Mouse (Mus musculus) urinary bladder, adult 18-20 months (tissue): ENCODE measurements at regions not wholly inside any gene's neighbourhood (a gene's known extent, or its start where the extent isn't known, plus 50 kb on each side); places are given as distances from the start of the nearest gene placed in this dataset.

Source experiments
- DNase-seq, 2 experiments: peaks; one replicate each; pipeline ENCODE4 v3.0.0; 2022; ENCODE audit warnings: low spot score in 2 of 2, mixed read lengths in 2 of 2

DNA sequence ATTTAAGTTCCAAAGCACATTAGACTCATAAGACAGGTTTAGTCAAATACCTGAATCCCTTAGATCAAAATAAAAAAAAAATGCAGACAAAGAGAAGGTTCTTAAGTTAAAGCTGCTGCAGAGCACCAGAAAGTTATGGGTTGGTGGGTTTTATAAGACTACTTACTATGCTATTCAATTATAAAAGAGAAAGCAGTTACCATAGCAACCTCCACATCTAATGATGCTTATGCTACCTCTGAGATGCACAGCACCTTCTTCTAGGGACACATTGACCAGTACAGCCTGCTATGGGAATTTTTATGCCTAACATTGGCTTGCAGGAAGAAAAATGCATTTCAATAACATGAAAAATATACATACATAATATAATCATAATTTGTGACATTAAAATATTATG, 512.1 kb upstream of the Id4 start:
- no peak for DNase-seq

DNA sequence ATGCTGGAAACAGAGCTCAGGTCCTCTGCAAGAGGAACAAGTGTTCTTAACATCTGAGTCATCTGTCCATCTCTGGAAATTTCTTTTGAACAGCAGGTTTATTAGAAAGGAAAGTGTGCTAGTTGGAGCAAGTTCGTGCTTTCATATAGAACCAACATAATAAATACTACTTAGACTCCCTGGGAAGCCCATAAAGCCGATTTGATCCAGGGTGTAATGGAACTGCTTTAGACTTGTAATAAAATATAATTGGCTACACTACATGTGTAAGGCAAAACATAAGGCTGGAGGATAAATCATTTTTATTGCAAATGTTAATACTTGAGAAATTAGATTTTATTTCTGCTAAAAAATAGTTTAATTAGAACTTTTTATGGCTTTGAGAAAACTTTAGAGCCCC, 510.0 kb upstream of the Id4 start:
- no peak for DNase-seq

DNA sequence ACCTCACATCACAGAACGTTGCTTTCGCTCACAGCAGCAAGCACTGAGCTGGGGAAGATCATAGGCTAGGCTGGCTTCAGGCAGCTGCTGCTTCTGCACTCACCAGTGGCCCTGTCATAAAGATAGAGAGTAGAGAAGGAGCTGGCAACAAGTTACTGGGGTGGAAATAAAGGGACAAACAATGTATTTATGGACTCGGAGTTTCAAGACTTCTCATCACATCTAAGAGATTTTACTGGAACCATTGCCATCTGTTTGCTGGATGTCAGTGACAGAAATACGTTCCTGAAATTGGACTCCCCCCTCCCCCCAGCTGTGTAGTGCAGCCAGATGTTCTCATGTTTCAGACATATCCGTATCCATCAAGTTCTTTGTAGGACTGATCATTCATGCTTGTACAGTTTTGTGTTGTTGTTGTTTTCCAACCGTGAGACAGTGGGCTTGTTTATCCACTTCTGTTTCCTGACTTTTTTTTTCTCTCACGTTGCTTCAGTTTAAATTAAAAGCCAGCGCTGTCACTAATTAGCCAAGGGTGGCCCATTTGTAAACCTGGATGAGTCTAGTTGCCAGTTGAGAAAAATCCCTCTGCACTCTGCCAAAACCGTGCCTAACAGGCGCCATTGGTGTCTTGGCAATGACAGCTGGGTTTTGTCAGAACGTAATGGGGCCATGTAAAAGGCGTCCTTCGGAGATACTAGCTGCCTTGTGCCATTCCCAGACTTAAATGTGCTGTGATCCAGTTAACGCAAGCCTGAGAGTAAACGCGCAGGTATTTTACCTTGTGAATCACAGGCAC, 496.0 kb upstream of the Id4 start:
- no peak for DNase-seq

DNA sequence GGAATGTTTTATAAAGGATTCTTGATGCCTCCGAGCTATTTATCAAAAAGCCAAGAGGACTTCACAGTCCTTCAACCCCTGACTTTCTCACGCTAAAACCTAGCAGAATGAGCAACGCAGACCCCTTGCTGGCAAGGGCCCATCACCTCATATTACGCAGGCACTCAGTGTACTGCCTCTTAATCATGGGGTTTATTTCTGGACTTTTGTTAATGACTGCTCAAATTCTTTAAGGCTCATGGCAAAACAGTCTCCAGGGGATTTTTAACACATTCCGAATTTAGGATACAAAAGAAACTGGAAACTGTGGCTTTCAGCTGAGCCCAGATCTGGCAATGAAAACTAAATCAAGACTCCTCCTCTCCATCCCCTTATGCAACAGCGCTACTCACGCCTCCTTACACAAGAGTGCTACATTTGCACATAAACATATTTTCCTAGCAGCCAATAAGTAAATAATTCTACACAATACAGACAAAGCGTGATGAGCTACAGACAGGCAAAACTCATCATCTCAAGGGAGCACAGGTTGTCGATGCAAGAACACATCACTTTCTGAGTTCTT, 492.0 kb upstream of the Id4 start:
- no peak for DNase-seq

DNA sequence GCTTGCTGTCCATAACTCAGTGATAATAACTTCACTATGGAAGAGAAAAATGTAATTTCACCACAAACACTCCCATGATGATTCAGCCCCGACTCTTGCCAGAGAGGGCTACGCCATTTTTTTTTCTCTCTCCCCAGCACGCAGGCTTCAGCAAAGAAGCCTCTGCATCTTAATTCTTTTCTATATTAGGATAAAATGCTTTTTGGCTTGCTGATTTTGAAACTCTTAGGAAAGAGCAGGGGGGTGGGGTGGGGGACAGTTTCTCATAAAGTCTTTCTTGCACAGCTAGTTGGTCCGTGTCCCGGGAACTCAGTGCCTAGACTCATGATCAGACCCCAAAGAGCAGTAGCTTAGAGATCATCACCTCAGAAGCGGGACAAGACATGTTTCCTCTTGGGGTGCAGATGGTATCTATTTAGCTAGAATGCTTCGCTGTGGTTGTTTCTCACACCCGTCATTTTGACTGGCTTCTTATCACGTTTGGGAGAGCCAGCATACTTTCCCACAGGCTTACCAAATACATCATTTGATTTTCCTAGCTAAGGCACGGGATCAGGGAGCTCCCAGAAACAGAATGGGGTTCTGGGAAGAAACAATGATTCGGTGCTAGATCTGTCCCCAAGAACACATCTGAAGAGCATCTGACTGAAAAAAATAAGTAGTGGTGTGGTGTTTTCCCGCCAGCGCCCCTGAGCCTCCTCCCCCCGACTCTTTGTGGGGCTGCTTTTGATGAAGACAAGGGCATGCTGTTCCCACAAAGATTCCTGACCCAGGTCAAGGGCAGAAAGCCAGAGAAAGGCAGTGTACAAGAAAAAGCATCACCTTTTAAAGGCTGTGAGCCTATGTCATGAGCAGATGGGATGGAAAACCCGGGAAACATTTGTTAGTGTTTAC, 483.6 kb upstream of the Id4 start:
- peak in 1 of 2 experiments; percentile 8 for DNase-seq

DNA sequence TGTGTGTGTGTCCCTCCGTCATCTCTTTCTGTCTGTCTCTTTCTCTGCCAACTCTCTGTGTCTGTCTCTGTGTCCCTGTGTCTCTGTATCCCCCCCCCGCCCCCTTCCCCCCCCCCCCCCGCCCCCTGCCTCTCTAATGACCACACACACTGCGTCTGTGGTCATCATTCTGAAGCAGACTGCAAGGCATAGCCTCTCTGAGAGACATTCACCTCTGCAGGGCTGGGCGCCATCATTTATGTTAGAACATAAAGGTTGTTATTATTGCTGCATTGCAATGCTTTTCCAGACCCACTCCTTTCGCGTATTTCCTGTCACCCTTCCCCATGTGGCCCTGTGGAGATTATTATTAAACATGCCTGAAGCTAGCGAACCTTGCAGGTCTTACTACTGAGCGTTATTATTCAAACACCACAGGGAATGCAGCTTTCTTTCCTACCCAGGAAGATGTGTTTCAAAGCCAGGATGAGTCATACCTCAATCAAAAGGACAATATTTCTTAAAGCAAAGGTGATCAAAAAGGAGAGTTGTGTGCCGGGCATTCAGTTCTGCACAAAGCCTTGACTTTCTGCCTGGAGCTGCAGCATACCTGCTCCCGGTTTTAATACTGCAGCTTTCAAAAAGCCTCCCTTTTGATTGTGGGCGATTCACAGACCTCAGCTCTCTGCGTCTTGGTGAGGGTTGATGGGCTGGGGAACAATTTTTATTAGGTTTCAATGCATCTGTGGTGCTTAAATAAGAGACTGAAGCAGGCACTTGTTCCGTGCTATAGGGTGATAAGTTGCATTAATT, 482.6 kb upstream of the Id4 start:
- no peak for DNase-seq

DNA sequence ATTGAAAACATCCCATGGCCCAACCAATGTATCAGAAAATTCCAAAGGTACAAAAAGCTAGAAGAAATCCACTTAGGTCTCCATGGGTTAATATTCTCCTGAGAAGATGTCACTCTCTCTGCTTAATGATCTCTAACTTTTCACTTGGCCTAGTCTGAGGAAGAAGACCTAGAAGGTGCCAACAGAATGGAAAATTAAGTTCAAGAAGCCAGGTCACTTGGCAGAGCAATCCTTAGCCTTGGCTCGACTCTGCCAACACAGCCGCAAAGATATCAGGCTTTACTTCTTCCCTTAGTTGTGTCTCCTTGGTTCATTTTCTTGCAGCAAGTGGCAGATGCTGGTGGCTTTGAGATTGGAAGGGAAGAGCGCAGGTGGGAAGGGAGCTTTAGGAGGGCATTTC, 476.6 kb upstream of the Id4 start:
- DNase-seq: no peak

DNA sequence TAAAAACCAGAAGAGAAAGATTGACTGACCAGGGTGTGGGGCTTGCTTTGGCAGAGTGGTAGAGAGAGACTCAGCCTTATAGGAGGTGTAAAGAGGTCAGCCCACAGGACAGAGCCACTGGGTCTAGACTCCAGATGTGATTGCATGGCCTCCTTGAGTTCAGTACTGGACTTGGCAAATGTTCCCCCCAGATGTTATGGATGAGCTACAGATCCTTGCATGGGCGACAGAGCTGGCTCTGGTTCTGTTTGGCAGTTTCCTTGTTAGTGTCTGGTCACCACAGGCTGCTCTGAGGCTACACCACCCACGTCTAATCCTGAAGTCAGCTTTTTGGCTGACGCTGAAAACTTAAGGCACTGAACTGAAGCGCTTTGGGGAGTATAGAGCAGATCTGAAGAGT, 463.2 kb upstream of the Id4 start:
- peak in 1 of 2 experiments; percentile 19 for DNase-seq

DNA sequence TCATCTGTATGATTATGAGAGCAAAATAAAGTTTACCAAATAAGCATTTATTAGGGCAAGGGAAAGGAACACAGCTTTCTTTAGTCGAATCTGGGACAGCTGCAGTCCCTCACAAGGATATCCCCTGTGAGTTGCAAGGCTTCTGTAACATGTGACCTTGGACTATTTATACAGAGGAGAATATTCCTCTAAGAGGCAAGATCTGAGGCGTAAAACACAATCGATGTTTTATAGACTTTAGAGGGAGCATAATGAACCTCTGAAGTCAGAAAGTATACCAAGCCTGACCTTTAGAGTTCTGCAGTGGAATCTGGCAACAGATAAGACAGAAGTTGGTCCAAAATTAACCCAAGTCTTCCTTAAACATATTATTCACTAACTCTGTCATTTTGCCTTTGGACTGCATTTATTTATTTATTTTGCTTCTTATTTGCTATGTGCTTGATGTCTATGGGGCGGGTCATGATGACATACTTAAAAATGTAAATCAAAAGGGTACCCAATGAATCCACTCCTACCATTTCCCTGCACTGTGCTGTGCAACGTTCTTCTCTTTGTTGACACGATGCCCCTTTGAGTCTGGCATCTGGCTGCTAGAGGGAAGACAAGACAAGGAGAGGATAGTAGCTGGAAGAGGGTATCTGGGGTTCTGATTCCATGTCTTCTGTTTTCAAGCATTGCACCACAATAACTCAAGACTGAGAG, 449.2 kb upstream of the Id4 start:
- DNase-seq: no peak

DNA sequence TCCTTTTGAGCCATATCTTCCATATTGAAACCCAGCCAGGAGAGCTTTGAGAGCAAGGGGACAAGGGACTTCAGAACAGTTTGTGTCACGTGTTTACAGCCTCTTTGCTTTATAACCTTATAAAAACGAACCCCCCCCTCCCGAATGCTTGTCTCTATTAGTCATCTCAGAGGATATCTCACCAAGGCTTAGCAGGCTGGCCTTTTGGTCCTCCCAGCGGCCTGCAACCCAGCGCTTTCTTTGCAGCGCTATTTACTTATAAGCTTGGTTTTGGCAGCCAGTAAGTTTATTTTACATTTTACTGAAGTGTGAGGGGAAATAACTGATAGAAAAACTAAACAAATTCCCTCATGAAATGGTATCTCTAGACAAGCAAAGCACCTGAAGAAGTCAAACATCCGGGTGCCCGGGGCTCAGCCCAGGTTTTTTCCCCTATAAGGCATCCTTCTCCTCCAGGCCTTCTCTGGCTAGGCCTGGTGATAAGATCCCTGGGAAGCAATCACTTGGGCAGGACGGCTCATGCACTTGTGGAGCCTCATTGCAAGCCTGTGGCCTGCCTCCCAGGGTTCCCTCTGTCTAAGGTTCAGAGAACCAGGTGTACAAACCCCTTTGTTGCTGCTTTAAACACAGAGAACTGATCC, 442.0 kb upstream of the Id4 start:
- peak; percentile 16 to 27 for DNase-seq

DNA sequence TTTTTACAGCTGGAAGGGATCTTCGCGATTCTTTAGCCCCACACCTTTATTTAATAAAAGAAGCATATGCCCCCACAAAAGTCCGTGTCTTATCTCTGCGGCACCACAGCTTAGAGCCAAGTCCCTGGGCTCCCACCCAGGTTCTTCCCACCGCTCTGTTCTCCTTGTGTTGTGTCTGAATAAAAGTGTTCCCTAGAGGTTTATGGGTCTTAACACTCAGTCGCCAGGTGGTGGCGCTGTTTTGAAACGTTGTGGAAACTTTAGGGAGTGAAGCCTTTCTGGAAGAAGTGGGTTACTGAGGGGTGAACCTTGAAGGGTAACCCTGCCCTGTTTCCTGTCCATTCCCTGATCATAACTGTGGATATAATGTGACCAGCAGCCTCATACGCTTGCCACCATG, 424.5 kb upstream of the Id4 start:
- DNase-seq: peak; percentile 14 to 15

DNA sequence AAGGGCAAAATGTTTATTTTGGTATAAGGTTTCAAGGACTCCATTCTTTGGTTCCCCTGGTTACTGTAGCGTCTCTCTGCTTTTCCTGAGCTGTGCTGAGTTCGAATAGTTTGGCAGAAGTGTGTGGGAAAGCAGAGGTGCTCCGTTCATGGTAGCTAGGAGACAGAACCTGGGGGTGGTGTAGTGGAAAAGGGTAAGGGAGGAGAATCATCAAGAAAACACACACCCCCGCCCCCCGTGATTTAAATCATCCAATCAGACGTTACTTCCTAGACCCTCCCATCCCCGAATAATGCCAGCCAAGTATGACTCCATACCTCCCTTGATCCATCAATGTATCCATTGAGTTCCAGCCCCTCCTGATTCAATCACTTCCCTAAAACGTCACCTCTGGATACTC, 418.6 kb upstream of the Id4 start:
- no peak for DNase-seq

DNA sequence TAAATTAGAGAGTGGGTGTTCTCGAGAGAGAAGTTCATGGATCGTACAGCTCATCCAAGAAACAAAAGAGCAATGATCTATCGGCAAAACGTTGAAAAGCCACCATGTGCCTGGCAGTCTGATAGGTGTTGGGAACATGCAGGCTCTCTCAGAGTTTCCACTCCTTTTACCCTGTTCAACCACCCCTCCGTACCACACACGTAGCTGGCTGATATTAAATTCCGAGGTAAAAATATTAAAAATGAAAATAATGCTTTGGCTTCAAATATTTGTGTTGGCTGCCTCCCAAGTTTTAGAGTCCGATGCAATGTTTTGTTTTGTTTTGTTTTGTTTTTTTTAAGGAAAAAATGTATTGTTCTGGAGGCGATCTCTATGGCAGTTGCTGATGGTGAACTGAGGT, 418.0 kb upstream of the Id4 start:
- DNase-seq: no peak

DNA sequence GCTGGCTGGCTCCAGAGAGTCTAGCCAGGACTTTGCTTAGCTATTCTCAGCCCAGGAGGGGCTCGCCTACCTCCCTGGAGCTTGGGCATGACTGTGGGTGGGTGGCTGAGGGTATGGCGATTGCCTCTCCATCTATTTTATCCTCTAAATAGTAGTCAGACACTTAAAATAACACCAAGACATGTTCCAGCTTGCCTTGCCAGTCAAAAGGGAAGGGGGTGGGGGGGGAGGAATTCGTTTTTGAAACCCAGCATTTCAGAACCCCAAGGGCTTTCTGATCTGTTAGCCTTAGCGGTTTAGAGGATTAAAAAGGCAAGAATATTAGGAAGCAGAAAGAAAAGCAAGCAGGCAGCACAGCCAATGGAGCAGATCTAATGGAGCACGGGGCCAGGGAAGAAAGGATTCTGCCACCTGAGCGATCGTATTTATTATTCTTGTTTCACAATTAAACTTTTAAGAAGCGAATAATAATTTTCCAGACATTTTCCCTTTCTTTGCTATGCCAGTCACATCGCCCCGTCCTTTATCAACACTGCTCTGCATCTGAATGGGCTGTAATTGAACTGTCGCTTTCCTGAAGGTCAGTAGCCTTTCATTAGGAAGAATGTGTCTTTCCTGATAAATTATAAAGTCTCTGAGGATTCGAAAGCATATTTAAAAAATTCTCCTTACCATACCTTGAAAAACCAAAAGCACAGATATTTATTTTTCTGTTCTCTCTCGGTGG, 417.3 kb upstream of the Id4 start:
- DNase-seq: no peak

DNA sequence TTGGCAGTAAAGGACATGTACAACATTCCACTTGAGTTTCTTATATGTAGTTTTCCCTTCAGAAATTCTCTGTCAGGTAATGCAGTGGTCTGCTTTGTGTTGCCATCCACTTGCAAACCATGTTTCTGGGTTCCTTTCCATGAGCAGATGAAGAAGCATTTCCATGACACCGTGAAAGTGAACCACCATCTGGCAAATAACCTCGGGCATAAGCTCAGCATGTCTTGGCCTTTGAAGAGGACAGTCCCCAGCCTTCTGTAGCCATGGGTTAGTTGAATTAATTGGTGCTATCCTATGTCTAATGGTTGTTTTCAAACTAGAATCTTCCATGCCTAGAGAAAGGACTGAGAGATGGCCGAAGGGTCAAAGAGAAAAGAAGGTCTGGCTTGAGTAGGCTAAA, 414.3 kb upstream of the Id4 start:
- no peak for DNase-seq

DNA sequence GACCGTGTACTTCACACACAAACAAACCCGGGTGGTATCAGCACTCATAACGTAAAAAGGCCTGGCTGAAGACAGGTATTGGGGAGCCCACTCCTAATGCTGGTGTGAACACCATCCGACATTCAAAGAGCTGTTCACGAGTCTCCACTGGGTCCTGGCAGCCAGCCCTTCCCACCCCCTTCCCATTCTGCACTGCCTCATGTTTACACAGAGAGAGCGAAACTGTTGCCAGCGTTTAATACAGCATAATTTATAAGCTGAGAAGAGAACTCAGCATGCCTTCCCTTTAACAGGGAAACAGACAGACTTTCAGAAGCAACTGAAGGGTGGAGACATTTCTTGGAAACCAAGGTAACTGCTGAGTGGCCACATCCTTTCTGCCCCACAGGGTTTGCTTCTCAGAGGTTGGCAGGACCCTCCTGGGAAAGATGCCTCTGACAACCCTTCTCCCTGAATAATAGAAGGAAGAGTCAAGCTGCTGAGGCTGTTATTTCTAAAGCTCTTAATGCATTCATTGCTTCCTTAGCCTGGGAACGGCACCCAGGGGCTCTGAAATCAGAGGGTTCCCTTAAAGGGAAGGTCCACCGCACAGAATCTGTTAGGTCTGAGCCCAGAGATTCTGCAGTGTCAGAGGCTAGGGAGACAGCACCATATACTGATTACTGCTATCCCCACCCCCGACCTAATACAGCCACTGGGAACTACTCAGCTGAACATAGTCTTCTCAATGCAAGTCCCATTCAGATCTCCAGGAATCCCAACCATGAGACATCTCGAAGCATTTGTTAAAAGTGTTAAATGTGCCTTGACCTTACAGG, 412.4 kb upstream of the Id4 start:
- DNase-seq: no peak

DNA sequence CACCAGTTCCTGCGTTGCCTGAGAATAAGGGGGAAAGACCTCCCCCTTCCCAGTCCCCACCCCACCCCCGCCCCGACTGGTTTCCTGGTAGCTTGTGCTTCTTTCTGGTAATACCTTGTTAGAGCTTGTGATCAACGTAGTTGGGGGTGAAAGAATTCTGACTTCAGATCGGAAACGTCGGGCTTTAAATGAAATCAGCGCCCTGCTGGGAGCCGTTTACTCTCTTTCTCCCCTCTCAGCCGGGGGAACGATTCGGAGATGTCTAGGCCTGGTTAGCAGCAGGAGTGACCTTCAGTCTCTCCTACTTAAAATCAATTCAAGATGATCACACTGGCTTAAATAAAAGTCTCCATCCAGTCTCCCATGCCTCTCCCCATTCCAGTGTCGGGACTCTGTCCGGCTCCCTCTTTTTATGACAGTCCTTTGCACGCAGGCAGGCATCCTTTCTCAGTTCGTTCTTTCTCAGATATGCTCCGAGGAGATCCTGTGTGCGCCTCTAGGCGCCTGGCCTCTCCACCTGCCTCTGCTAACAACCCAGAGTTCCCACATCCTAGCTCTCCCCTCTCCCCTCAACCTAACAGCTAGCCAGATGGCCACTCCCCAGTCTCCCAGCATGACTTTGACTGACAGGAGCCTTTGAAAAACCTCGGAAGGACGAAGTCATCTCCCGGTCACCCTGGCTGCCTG, 405.5 kb upstream of the Id4 start:
- no peak for DNase-seq

DNA sequence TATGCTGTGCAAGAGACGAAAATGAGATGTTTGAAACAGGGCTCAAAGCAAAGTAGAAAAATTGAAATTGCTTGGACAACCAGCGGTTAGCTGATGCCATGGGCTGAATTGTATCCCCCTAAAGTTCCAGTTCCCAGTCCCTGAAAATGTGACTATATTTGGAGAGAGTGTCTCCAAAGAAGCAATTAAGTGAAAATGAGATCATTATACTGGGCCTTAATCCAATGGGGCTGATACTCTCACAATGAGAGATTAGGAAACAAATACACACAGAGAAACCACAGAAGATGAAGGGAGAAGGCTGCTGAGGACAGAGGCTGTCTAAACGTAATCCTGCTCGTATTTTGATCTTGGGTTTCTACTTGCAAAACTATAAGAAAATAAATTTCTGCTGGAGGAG, 402.1 kb upstream of the Id4 start:
- DNase-seq: no peak

DNA sequence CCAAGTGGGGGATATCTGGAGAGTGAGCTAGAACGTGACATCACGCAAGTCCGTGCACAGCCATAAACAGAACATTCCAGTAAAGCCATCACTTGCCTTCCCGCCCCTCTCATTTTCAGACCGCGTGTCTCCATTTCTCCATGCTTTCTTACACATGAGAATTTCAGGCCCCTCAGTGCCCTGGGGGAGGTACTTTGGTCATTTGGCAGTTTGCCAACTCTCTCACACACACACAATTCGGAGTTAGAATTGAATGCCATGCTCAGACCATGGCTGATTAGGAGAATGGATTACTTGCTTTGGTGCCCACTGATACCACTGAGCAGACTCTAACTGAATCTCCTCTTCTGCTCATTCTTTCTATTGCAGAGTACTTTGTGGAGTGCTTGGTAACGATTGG, 400.7 kb upstream of the Id4 start:
- no peak for DNase-seq
